Mouse (Mus musculus) bone marrow macrophage, adult 2 months (primary cell): ENCODE measurements around the gene Eif6.

Source experiments
- CTCF ChIP-seq: IDR thresholded peaks from 2 replicates; pipeline ENCODE4 v1.5.1; 2012; ENCODE audit warnings: low read depth, mild to moderate bottlenecking, low read length, moderate library complexity
- POLR2A ChIP-seq: IDR thresholded peaks from 2 replicates; pipeline ENCODE4 v1.6.1; 2012; ENCODE audit warnings: mild to moderate bottlenecking, low read depth, low read length, borderline replicate concordance

GRCm38 (mm10) chr2:155774927-155775684 lies 51.6 kb downstream of the Eif6 start, which contains the start of gene Mmp24:
- TF ChIP-seq POLR2A (no peak), CTCF (no peak)
